Mouse (Mus musculus) adrenal gland, adult 8-10 months (tissue): ENCODE results near the gene Usp36. TPM values are rescaled to one million over a fixed set of nuclear protein-coding genes. Genes with fewer than 3 reads are reported as not detected.

ENCODE experiments used
- DNase-seq: peaks from one replicate; pipeline ENCODE4 v3.0.0; 2022
- total RNA-seq, 4 experiments: library from RNA; stranded (reverse); gene quantifications; 2 replicates each; pipeline ENCODE4 v1.2.4; 2022

Gene Usp36
- total RNA-seq, 4 experiments from 2014 or later, result 21.0 to 36.9 (median 28.9) TPM

- DNase-seq, result no peak
These were observed 69.3 kb downstream of the Usp36 start for GRCm38 (mm10) chr11:118220561-118221262.

GRCm38 (mm10) chr11:118219066-118219465 lies 71.0 kb downstream of the Usp36 start:
- DNase-seq, result no peak

- no peak for DNase-seq
These were observed 73.6 kb downstream of the Usp36 start for GRCm38 (mm10) chr11:118216468-118216867.

- no peak for DNase-seq
These were observed 74.1 kb downstream of the Usp36 start for GRCm38 (mm10) chr11:118215928-118216458.

- no peak for DNase-seq
These were observed 77.4 kb downstream of the Usp36 start for GRCm38 (mm10) chr11:118212636-118213112.

GRCm38 (mm10) chr11:118211749-118212635 lies 78.1 kb downstream of the Usp36 start:
- no peak for DNase-seq

- DNase-seq, result no peak
These were observed 79.1 kb downstream of the Usp36 start for GRCm38 (mm10) chr11:118210962-118211361.

GRCm38 (mm10) chr11:118210116-118210515 lies 79.9 kb downstream of the Usp36 start:
- no peak for DNase-seq

Other genes starting within 250 kb of the Usp36 start
- under 1 TPM in 3 of 4 experiments, not detected in 1; 0.03 to 0.12 (median 0.03) TPM for gene Dnah17, start 159.6 kb downstream of the Usp36 start, total RNA-seq
- gene Cyth1, start 41.7 kb downstream of the Usp36 start, total RNA-seq, result 10 to 100 TPM; 23.4 to 28.1 (median 24.4) TPM
- 1 to 10 TPM in 2 of 4 experiments, under 1 TPM in 2; 0.41 to 2.9 (median 1.6) TPM for gene Cep295nl, start 52.3 kb upstream of the Usp36 start, total RNA-seq
- gene Timp2, start 65.5 kb upstream of the Usp36 start, total RNA-seq, result 100 to 1,000 TPM in 3 of 4 experiments, 10 to 100 TPM in 1; 95.5 to 261 (median 186) TPM
- 100 to 1,000 TPM in 2 of 4 experiments, 10 to 100 TPM in 2; 88.8 to 112 (median 98.8) TPM for gene Lgals3bp, start 111.8 kb upstream of the Usp36 start, total RNA-seq
- 10 to 100 TPM; 36.8 to 39.6 (median 37.9) TPM for gene Cant1, start 128.8 kb upstream of the Usp36 start, total RNA-seq
- 10 to 100 TPM; 20.4 to 26.2 (median 24.3) TPM for gene C1qtnf1, start 138.0 kb upstream of the Usp36 start, total RNA-seq
- gene Engase, start 186.6 kb upstream of the Usp36 start, total RNA-seq, result 10 to 100 TPM; 21.9 to 25.7 (median 24.0) TPM